Mouse (Mus musculus): ENCODE measurements around the gene Blzf1. TPM values are rescaled to one million over a fixed set of nuclear protein-coding genes. Genes with fewer than 3 reads are reported as not detected.

Gene Blzf1
- polyA plus RNA-seq, 1 experiment: 1.1 TPM

GRCm38 (mm10) chr1:164301949-164302348 lies 5.3 kb downstream of the Blzf1 start:
- Histone ChIP-seq H3K27me3 (ENCODE audit: control insufficient read depth, insufficient read depth, low read length) (no peaks in the 10 kb centered on the region), H3K36me3 (ENCODE audit: control insufficient read depth, insufficient read depth, low read length) (peaks cover 43% of the 10 kb centered on the region), H3K27ac (ENCODE audit: insufficient read depth, low read depth, low read length) (no peak overlapping the region), H3K4me1 (ENCODE audit: control insufficient read depth, insufficient read depth, insufficient read length, low read length) (no peaks in the 10 kb centered on the region), H3K4me3 (ENCODE audit: low read depth, low read length) (no peak overlapping the region)
- 79% methylated on average over 4 of the region's 4 CpGs for WGBS
- TF ChIP-seq POLR2A (IDR thresholded peaks at IDR 0.05; ENCODE audit: low read depth, low read length) (no peak), CTCF (IDR thresholded peaks at IDR 0.05; ENCODE audit: extremely low read depth, insufficient read length, insufficient replicate concordance, low read depth, low read length) (no peak)

- no peak for TF ChIP-seq CTCF (IDR thresholded peaks at IDR 0.05; ENCODE audit: extremely low read depth, insufficient read length, insufficient replicate concordance, low read depth, low read length)
- no peak for TF ChIP-seq POLR2A (IDR thresholded peaks at IDR 0.05; ENCODE audit: low read depth, low read length)
- 95% methylated on average over 4 of the region's 5 CpGs for WGBS
- H3K4me3 ChIP-seq (ENCODE audit: low read depth, low read length): no peak overlapping the region
- peaks cover 63% of the 10 kb centered on the region for H3K36me3 ChIP-seq (ENCODE audit: control insufficient read depth, insufficient read depth, low read length)
- H3K27me3 ChIP-seq (ENCODE audit: control insufficient read depth, insufficient read depth, low read length): no peaks in the 10 kb centered on the region
- no peaks in the 10 kb centered on the region for H3K4me1 ChIP-seq (ENCODE audit: control insufficient read depth, insufficient read depth, insufficient read length, low read length)
- H3K27ac ChIP-seq (ENCODE audit: insufficient read depth, low read depth, low read length): no peak overlapping the region
These were observed 10.8 kb downstream of the Blzf1 start for GRCm38 (mm10) chr1:164296473-164296872.

- TF ChIP-seq CTCF (IDR thresholded peaks at IDR 0.05; ENCODE audit: extremely low read depth, insufficient read length, insufficient replicate concordance, low read depth, low read length): no peak
- TF ChIP-seq POLR2A (IDR thresholded peaks at IDR 0.05; ENCODE audit: low read depth, low read length): no peak
- peaks cover 55% of the 10 kb centered on the region for H3K36me3 ChIP-seq (ENCODE audit: control insufficient read depth, insufficient read depth, low read length)
- no peak overlapping the region for H3K27ac ChIP-seq (ENCODE audit: insufficient read depth, low read depth, low read length)
- no peaks in the 10 kb centered on the region for H3K4me1 ChIP-seq (ENCODE audit: control insufficient read depth, insufficient read depth, insufficient read length, low read length)
- no peaks in the 10 kb centered on the region for H3K27me3 ChIP-seq (ENCODE audit: control insufficient read depth, insufficient read depth, low read length)
- no peak overlapping the region for H3K4me3 ChIP-seq (ENCODE audit: low read depth, low read length)
- WGBS: 93% methylated on average over 6 of the region's 6 CpGs
These were observed 13.2 kb downstream of the Blzf1 start for GRCm38 (mm10) chr1:164294071-164294470.

GRCm38 (mm10) chr1:164292040-164292439 lies 15.2 kb downstream of the Blzf1 start:
- WGBS: 75% methylated on average over 5 of the region's 5 CpGs
- TF ChIP-seq CTCF (IDR thresholded peaks at IDR 0.05; ENCODE audit: extremely low read depth, insufficient read length, insufficient replicate concordance, low read depth, low read length) (no peak), POLR2A (IDR thresholded peaks at IDR 0.05; ENCODE audit: low read depth, low read length) (no peak)

GRCm38 (mm10) chr1:164287406-164287805 lies 19.9 kb downstream of the Blzf1 start:
- no peak overlapping the region for H3K4me3 ChIP-seq (ENCODE audit: low read depth, low read length)
- H3K27me3 ChIP-seq (ENCODE audit: control insufficient read depth, insufficient read depth, low read length): no peaks in the 10 kb centered on the region
- H3K27ac ChIP-seq (ENCODE audit: insufficient read depth, low read depth, low read length): no peak overlapping the region
- no peaks in the 10 kb centered on the region for H3K4me1 ChIP-seq (ENCODE audit: control insufficient read depth, insufficient read depth, insufficient read length, low read length)
- 78% methylated on average over 15 of the region's 15 CpGs for WGBS
- TF ChIP-seq POLR2A (IDR thresholded peaks at IDR 0.05; ENCODE audit: low read depth, low read length): no peak
- no peak for TF ChIP-seq CTCF (IDR thresholded peaks at IDR 0.05; ENCODE audit: extremely low read depth, insufficient read length, insufficient replicate concordance, low read depth, low read length)
- H3K36me3 ChIP-seq (ENCODE audit: control insufficient read depth, insufficient read depth, low read length): peaks cover 15% of the 10 kb centered on the region

More at GRCm38 (mm10) chr1:164292040-164292439, 15.2 kb downstream of the Blzf1 start:
- Histone ChIP-seq H3K4me3 (ENCODE audit: low read depth, low read length) (no peak overlapping the region), H3K36me3 (ENCODE audit: control insufficient read depth, insufficient read depth, low read length) (peaks cover 41% of the 10 kb centered on the region), H3K27ac (ENCODE audit: insufficient read depth, low read depth, low read length) (no peak overlapping the region), H3K4me1 (ENCODE audit: control insufficient read depth, insufficient read depth, insufficient read length, low read length) (no peaks in the 10 kb centered on the region), H3K27me3 (ENCODE audit: control insufficient read depth, insufficient read depth, low read length) (no peaks in the 10 kb centered on the region)

- WGBS: 91% methylated on average over 3 of the region's 3 CpGs
- TF ChIP-seq CTCF (IDR thresholded peaks at IDR 0.05; ENCODE audit: extremely low read depth, insufficient read length, insufficient replicate concordance, low read depth, low read length): no peak
- no peak for TF ChIP-seq POLR2A (IDR thresholded peaks at IDR 0.05; ENCODE audit: low read depth, low read length)
- Histone ChIP-seq H3K4me1 (ENCODE audit: control insufficient read depth, insufficient read depth, insufficient read length, low read length) (no peaks in the 10 kb centered on the region), H3K36me3 (ENCODE audit: control insufficient read depth, insufficient read depth, low read length) (peaks cover 2% of the 10 kb centered on the region; the same call in 1 of the 2 replicates), H3K4me3 (ENCODE audit: low read depth, low read length) (no peak overlapping the region), H3K27ac (ENCODE audit: insufficient read depth, low read depth, low read length) (no peak overlapping the region), H3K27me3 (ENCODE audit: control insufficient read depth, insufficient read depth, low read length) (no peaks in the 10 kb centered on the region)
These were observed 23.3 kb downstream of the Blzf1 start for GRCm38 (mm10) chr1:164284007-164284406.

GRCm38 (mm10) chr1:164279332-164279731 lies 28.0 kb downstream of the Blzf1 start:
- Histone ChIP-seq H3K4me1 (ENCODE audit: control insufficient read depth, insufficient read depth, insufficient read length, low read length) (no peaks in the 10 kb centered on the region), H3K27me3 (ENCODE audit: control insufficient read depth, insufficient read depth, low read length) (no peaks in the 10 kb centered on the region), H3K27ac (ENCODE audit: insufficient read depth, low read depth, low read length) (no peak overlapping the region), H3K4me3 (ENCODE audit: low read depth, low read length) (no peak overlapping the region), H3K36me3 (ENCODE audit: control insufficient read depth, insufficient read depth, low read length) (peaks cover 2% of the 10 kb centered on the region; the same call in 1 of the 2 replicates)
- no peak for TF ChIP-seq CTCF (IDR thresholded peaks at IDR 0.05; ENCODE audit: extremely low read depth, insufficient read length, insufficient replicate concordance, low read depth, low read length)
- TF ChIP-seq POLR2A (IDR thresholded peaks at IDR 0.05; ENCODE audit: low read depth, low read length): no peak
- WGBS: 77% methylated on average over 4 of the region's 4 CpGs
